Mouse (Mus musculus) limb, embryonic 14.5 days (tissue): ENCODE results near the gene Coq9. TPM values are rescaled to one million over a fixed set of nuclear protein-coding genes. Genes with fewer than 3 reads are reported as not detected.
A peak's percentile ranks its signal among the peaks of the same experiment; 100 is the strongest.

Source experiments
- ATAC-seq: fragments of 200-750 bp; cut with Nextera tagmentation; 2 replicates; pipeline ENCODE4 v1.8.0; 2017; ENCODE audit warnings: low read depth, moderate number of reproducible peaks, moderate TSS enrichment; ENCODE audit not compliant: low FRiP score
- DNase-seq: peaks from one replicate; pipeline ENCODE4 v3.0.0-alpha.2; 2015; ENCODE audit warnings: low spot score
- H3K27ac ChIP-seq: fragments of 300-500 bp; sonication (generic); replicated peaks from 2 replicates; pipeline ENCODE4 v1.5.1; 2014; ENCODE audit warnings: low read depth, mild to moderate bottlenecking, low read length, moderate library complexity, mixed read lengths
- H3K27me3 ChIP-seq: fragments of 300-500 bp; sonication (generic); 2 replicates; pipeline ENCODE4 v1.6.1; 2014; ENCODE audit warnings: low read length, mixed read lengths; ENCODE audit not compliant: control insufficient read depth, insufficient read depth
- H3K36me3 ChIP-seq: fragments of 300-500 bp; sonication (generic); 2 replicates; pipeline ENCODE4 v1.6.1; 2014; ENCODE audit warnings: mild to moderate bottlenecking, low read length, moderate library complexity, mixed read lengths; ENCODE audit not compliant: control insufficient read depth, insufficient read depth
- H3K4me1 ChIP-seq: fragments of 300-500 bp; sonication (generic); 2 replicates; pipeline ENCODE4 v1.6.1; 2014; ENCODE audit warnings: antibody characterized with exemption, low read length, mixed read lengths; ENCODE audit not compliant: control insufficient read depth, insufficient read depth
- H3K4me2 ChIP-seq: fragments of 300-500 bp; sonication (generic); replicated peaks from 2 replicates; pipeline ENCODE4 v1.6.1; 2014; ENCODE audit warnings: low read depth, mild to moderate bottlenecking, low read length, moderate library complexity; ENCODE audit not compliant: severe bottlenecking
- H3K4me3 ChIP-seq: fragments of 300-500 bp; sonication (generic); replicated peaks from 2 replicates; pipeline ENCODE4 v1.5.1; 2014; ENCODE audit warnings: low read length
- H3K9ac ChIP-seq: fragments of 300-500 bp; sonication (generic); 2 replicates; pipeline ENCODE4 v1.6.1; 2014; ENCODE audit warnings: mild to moderate bottlenecking, low read depth, low read length, moderate library complexity; ENCODE audit not compliant: severe bottlenecking
- H3K9me3 ChIP-seq: fragments of 300-500 bp; sonication (generic); 2 replicates; pipeline ENCODE4 v1.6.1; 2016; ENCODE audit warnings: low read length; ENCODE audit not compliant: control insufficient read depth
- POLR2A ChIP-seq: fragments of 200-500 bp; IDR thresholded peaks from 2 replicates; pipeline ENCODE4 v1.8.0; 2012; ENCODE audit warnings: inconsistent platforms, mild to moderate bottlenecking, moderate library complexity, borderline replicate concordance; ENCODE audit not compliant: insufficient read depth, insufficient read length; ENCODE audit errors: extremely low read depth
- WGBS: fragments of 180-500 bp; shearing (Covaris S2); extraction: QIAGEN DNeasy Blood & Tissue Kit; methylation state at CpG from one replicate; pipeline ENCODE4 v1.1.7; 2014; 5-methylcytosine and 5-hydroxymethylcytosine counted together
- polyA plus RNA-seq, 2 experiments: library from polyadenylated mRNA; depleted of rRNA in 1 of 2; stranded (reverse) in 1 of 2; unstranded in 1 of 2; fragments of >200 nt; fragmentation: Nextera tagmentation in 1 of 2; extraction: Ambion mirVana in 1 of 2; gene quantifications; 2 replicates each; pipeline versions ENCODE4 v1.2.1 to v1.2.3; 2012 to 2014

The Coq9 gene
- polyA plus RNA-seq, 2 experiments = 72.4 to 84.5 TPM

DNA sequence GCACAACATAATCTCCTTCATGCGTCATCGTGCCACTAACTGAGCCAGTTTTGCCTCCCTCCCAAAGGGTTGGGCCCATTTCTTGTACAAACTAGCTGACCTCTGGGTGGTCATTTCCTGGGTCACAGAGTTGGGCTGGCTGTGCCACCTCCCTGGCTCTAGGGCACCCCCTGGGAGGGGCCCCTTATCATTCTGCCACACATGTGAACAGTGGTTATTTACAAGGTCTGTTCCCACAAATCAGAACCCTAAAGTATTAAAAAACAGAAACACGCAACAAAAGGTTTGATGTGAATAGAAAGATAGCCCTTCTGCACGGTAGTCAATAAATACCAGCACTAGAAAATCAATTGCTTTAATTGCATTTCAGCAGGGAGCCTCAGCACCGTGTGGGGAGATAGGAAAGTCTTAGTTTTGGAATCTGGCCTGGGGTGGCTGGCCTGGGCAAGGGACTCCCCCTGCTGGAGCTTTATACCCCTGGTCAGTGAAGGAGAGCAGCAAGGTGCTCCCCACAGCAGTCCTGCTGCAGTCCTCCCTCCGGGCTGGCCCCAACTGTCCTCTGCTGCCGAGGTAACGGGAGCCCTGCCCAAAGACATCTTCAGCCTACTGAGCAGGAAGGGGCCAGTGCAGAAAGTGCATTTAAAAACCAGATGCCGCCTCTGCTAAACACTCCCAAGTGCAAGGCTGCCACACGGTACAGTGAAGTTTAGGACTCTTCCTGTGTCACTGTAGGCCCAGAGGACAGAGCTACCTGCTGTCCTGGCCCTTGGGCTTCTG lies 26.0 kb downstream of the Coq9 start:
- H3K4me2 ChIP-seq = no peak overlapping the region
- H3K9ac ChIP-seq = no peak overlapping the region
- no peak overlapping the region for H3K4me3 ChIP-seq
- no peaks in the 10 kb centered on the region for H3K27me3 ChIP-seq
- WGBS = 68% methylated on average over 10 of the region's 10 CpGs
- no peaks in the 10 kb centered on the region for H3K9me3 ChIP-seq
- no peaks in the 10 kb centered on the region for H3K4me1 ChIP-seq
- no peak overlapping the region for H3K27ac ChIP-seq
- no peak for TF ChIP-seq POLR2A
- no peak for ATAC-seq
- no peak for DNase-seq
- peaks cover 69% of the 10 kb centered on the region for H3K36me3 ChIP-seq

DNA sequence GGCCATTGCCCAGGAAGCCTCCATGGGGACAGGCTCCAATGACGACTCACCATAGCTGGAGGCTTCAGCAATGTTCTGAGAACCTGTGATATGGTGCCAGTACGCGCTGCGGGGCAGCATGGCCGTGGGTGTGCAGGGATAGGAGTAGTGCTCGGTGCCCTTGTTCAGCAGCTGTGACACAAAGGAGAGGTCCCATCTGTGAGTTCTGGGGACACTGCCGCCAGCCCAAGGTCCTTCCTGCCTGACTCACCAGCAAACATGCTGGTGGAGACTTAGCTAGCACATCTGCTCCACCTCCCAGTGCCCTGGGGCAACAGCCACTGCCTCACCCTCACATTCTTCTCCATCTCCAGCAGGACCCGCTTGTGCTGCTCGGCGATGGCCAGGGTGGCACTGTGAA lies 27.2 kb downstream of the Coq9 start:
- TF ChIP-seq POLR2A = no peak
- H3K9ac ChIP-seq = no peak overlapping the region
- no peaks in the 10 kb centered on the region for H3K27me3 ChIP-seq
- peaks cover 64% of the 10 kb centered on the region for H3K36me3 ChIP-seq
- H3K4me1 ChIP-seq = peaks cover 8% of the 10 kb centered on the region; the same call in 1 of the 2 replicates
- no peak overlapping the region for H3K4me2 ChIP-seq
- WGBS = 74% methylated on average over 10 of the region's 10 CpGs
- DNase-seq = no peak
- no peak overlapping the region for H3K4me3 ChIP-seq
- no peak overlapping the region for H3K27ac ChIP-seq
- no peaks in the 10 kb centered on the region for H3K9me3 ChIP-seq
- ATAC-seq = no peak

DNA sequence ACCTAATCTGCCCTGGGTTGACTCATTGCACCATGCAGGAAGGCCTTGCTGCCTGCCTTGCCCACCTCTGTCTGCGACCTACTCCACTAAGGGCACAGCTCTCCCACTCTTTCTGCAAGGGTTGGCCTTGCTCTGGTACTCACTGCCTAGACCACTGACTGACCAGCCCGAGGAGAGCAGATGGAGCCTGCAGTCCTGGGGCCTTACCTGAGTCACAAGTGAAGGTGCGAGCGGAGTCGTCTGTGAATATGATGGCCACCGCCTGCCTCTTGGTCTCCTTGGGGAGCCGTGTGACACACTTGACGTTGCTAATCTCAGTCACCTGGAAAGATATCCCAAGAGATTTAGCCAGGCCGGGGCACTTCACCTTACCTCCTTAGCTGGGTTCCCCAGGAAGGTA lies 28.8 kb downstream of the Coq9 start:
- Histone ChIP-seq H3K9ac (no peak overlapping the region), H3K4me3 (no peak overlapping the region), H3K27ac (no peak overlapping the region), H3K4me1 (peaks cover 20% of the 10 kb centered on the region), H3K9me3 (no peaks in the 10 kb centered on the region), H3K27me3 (no peaks in the 10 kb centered on the region), H3K36me3 (peaks cover 52% of the 10 kb centered on the region), H3K4me2 (no peak overlapping the region)
- DNase-seq (no peak), ATAC-seq (no peak)
- 86% methylated on average over 9 of the region's 9 CpGs for WGBS
- TF ChIP-seq POLR2A = no peak

DNA sequence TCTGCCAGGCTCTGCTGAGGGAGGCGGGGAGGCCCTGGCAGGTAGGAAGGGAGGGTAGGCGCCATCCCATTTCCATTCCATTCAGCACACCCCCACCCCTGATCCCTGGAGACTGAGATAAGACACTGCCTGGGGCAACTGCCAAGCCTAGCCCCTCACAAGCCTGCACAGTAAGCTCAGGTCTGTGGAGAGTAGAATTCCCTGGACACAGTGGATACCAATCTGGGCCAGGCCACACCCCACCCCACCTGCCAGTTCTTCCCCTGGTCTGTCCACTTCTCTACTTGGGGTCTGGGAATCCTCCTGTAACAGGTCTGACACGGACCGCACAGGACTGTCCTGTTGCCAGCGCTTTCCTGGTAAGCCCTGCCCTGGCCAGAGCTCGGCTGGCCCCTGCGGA lies 31.0 kb downstream of the Coq9 start:
- ATAC-seq (no peak), DNase-seq (no peak)
- no peak for TF ChIP-seq POLR2A
- no peak overlapping the region for H3K27ac ChIP-seq
- no peak overlapping the region for H3K9ac ChIP-seq
- peaks cover 30% of the 10 kb centered on the region for H3K4me1 ChIP-seq
- H3K27me3 ChIP-seq = peaks cover 1% of the 10 kb centered on the region; the same call in 1 of the 2 replicates
- no peak overlapping the region for H3K4me3 ChIP-seq
- H3K36me3 ChIP-seq = peaks cover 31% of the 10 kb centered on the region
- H3K9me3 ChIP-seq = no peaks in the 10 kb centered on the region
- WGBS = 73% methylated on average over 7 of the region's 7 CpGs
- H3K4me2 ChIP-seq = no peak overlapping the region

DNA sequence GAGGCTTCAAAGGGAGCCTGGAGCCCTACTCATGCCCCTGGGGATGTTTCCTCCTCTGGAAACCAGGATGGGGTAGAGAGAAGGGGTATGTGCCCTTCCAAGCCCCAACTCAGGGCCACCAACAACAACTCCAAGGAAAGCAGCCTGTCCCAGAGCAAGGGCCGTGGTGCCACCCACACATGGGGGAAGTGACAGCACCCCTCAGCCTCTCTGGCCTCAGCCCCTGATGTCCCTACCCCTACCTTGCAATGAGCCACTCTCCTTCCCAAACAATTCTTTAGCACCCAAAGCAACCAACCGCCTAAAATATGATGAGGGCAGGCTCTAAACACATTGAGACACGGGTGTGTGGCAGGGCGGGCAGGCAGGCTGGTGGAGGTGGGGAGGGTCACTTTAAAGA lies 31.9 kb downstream of the Coq9 start:
- no peak for ATAC-seq
- no peaks in the 10 kb centered on the region for H3K9me3 ChIP-seq
- H3K4me2 ChIP-seq = peak overlapping the region; percentile 95
- H3K36me3 ChIP-seq = peaks cover 22% of the 10 kb centered on the region
- peak overlapping the region; percentile 51; the same call in 1 of the 2 replicates for H3K4me3 ChIP-seq
- peaks cover 3% of the 10 kb centered on the region; the same call in 1 of the 2 replicates for H3K27me3 ChIP-seq
- no peak for TF ChIP-seq POLR2A
- 41% methylated on average over 4 of the region's 4 CpGs for WGBS
- peak overlapping the region; percentile 57; the same call in 1 of the 2 replicates for H3K9ac ChIP-seq
- H3K4me1 ChIP-seq = peaks cover 38% of the 10 kb centered on the region
- DNase-seq = no peak
- H3K27ac ChIP-seq = no peak overlapping the region
